Mouse (Mus musculus): ENCODE measurements around the gene Cyp2c39. TPM values are rescaled to one million over a fixed set of nuclear protein-coding genes. Genes with fewer than 3 reads are reported as not detected.
"Not testable (repeated sequence)": the region's sequence is repeated elsewhere in the genome, so short reads cannot be mapped to it uniquely, and the experiment has no call there.

The Cyp2c39 gene
- total RNA-seq (2015) (not detected in 2 replicates), total RNA-seq (2017) (not detected in 2 replicates)

DNA sequence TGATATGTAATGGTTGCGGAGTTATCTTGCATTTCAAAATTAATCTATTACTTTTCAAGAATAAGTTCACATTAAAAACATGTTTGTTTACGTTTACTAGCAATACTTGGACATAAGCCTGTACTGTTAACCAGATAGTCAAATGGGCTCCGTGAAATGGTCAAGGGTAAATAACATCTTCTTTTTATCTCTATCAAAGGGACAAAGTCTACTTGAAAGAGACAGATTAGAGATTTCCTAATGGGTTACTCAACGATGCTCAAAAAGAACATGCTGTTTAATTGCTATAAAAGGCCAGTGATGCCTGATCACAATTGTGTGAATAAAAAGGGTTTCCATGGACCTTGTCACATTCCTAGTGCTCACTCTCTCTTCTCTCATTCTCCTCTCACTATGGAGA is at the start of gene Cyp2c39:
Gene Cyp2c39, plus strand, starts transcription at position 329 of the 400 bp plus-strand sequence.
- ATAC-seq (ENCODE audit: poor library complexity, severe bottlenecking), result no peak

DNA sequence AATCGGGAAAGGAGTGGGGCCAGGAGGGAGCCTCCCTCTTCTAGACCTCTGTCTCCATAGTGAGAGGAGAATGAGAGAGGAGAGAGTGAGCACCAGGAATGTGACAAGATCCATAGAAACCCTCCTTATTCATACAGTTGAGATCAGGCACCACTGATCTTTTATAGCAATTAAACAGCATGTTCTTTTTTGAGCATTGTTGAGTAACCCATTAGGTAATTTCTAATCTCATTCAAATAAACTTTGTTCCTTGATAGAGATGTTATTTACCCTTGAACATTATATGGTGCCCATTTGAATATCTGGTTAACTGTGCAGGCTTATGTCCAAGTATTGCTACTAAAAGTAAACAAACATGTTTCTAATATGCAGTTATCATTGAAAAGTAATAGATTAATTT is 47.7 kb upstream of the Cyp2c39 start, which contains the start of gene Cyp2c38:
Gene Cyp2c38, minus strand, starts transcription at position 135 of the 400 bp plus-strand sequence.
- ATAC-seq (ENCODE audit: poor library complexity, severe bottlenecking), result no peak

DNA sequence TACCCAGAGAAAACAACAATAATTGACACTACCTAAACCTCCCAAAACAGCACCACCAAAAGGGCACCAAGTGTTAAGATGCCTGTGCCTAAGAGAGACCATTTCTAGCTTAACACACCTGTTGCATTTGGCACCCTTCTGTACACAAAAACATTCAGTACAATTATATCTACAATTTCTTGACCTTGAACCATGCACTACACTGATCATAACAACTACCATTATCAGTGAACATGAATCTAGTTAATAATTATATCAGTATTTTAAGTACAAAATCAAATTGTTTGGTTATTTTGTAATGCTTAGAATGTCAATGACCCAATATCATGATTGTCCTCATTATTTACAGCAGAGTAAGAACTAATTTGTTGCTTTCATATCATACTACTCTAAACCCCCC is 46.7 kb upstream of the Cyp2c39 start:
- ATAC-seq (ENCODE audit: poor library complexity, severe bottlenecking), result no peak

DNA sequence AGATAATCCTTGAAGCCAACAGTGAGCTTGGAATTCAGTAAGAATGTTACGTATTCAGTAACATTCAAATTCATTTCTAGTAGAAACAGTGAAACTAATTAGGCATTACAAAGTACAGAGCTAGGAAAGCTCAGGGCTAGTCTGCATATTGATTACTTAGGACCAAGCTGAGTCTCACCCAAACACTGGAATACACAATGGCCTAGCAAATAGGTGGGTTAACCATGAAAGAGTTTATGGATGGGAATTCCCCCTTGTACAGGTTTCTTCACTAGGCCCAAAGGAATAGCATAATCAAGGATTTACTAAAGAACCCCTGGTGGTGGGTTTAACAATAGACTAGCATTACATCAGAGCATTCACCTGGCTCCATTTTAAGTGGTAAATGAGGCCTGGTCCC is 26.7 kb upstream of the Cyp2c39 start:
- not testable (repeated sequence) for ATAC-seq (ENCODE audit: poor library complexity, severe bottlenecking)

- ATAC-seq (ENCODE audit: poor library complexity, severe bottlenecking), result no peak
Observed at GRCm38 (mm10) chr19:39506341-39506740, 4.3 kb upstream of the Cyp2c39 start.

GRCm38 (mm10) chr19:39509533-39509932 is 1.1 kb upstream of the Cyp2c39 start:
- ATAC-seq (ENCODE audit: poor library complexity, severe bottlenecking), result no peak

Other genes with a start within 250 kb of the Cyp2c39 start
- not detected in 2 replicates for gene Cyp2c29, start 241.5 kb upstream of the Cyp2c39 start, total RNA-seq (2015)
- not detected in 2 replicates for gene Cyp2c29, start 241.5 kb upstream of the Cyp2c39 start, total RNA-seq (2017)
- gene Cyp2c38, start 47.8 kb upstream of the Cyp2c39 start, total RNA-seq (2015), result not detected in 2 replicates
- not detected in 2 replicates for gene Cyp2c38, start 47.8 kb upstream of the Cyp2c39 start, total RNA-seq (2017)
- not detected in 2 replicates for gene Cyp2c67, start 138.2 kb downstream of the Cyp2c39 start, total RNA-seq (2015)
- not detected in 2 replicates for gene Cyp2c67, start 138.2 kb downstream of the Cyp2c39 start, total RNA-seq (2017)
- gene Cyp2c68, start 230.2 kb downstream of the Cyp2c39 start, total RNA-seq (2015), result not detected in 2 replicates
- gene Cyp2c68, start 230.2 kb downstream of the Cyp2c39 start, total RNA-seq (2017), result not detected in 2 replicates

All from megakaryocyte, adult 5-6 weeks (primary cell).